Mouse (Mus musculus) NIH3T3 (cell line): ENCODE data around the gene Eif2d.

ENCODE experiments used
- DNase-seq: peaks from one replicate; pipeline ENCODE4 v3.0.0-alpha.2; 2012; ENCODE audit warnings: low read depth

Gene Eif2d

DNA sequence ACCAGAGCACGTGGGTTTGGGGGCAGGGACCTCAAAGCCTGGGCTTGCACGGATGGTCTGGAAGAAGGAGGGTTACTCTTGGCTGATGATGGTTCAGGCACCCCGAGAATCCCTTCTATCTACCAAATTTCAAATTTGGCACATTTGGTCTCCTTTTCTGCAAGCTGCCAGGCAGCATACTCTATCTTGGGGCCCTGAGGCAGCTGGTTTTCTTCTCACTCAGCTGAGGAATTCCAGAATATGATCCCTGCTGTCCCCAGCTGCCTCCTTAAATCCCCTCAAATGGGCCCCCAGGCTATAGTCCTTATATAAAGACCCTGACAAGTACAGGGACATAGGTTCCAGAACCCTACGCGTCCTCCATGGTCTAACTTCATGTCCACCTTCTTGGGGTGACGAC lies 60.4 kb downstream of the Eif2d start:
- DNase-seq, result no peak

GRCm38 (mm10) chr1:131218933-131219332 lies 66.0 kb downstream of the Eif2d start:
- DNase-seq, result no peak

DNA sequence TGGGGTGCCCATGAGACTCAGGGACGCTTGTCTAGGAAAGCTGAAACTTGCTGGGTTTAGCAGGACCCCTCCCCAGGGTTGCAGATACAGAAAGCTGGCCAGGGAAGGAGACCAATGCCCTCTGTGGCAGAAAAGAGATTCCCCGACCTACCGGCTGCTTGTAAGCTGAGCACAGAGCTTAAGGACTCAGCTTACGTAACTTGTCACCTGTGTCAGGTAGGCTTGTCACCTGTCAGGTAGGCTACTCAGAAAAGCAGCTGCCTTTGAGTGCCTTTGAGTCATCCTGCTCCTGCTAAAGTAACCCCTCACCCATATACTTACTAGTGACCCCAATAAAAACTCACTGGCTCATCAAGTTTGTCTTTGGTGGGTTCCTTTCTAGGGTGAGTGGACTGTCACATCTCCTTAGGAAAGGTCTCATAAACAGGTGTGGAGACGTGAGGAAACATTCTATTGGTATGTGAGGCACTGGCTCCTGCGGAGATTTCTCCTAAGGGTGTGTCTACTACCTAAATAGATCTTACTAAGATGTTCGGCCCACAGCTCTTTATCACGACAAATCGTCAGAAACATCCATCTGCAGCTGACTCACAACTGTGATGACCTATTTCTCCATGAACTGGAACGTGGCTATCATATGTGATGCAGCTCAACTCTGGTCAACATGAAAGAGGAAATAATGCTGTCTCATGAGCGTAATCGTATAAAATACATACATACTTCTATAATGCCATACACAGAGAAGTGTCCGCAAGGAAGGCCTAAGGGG lies 69.0 kb downstream of the Eif2d start:
- no peak for DNase-seq

- no peak for DNase-seq
Observed at GRCm38 (mm10) chr1:131223345-131223744, 70.4 kb downstream of the Eif2d start.

DNA sequence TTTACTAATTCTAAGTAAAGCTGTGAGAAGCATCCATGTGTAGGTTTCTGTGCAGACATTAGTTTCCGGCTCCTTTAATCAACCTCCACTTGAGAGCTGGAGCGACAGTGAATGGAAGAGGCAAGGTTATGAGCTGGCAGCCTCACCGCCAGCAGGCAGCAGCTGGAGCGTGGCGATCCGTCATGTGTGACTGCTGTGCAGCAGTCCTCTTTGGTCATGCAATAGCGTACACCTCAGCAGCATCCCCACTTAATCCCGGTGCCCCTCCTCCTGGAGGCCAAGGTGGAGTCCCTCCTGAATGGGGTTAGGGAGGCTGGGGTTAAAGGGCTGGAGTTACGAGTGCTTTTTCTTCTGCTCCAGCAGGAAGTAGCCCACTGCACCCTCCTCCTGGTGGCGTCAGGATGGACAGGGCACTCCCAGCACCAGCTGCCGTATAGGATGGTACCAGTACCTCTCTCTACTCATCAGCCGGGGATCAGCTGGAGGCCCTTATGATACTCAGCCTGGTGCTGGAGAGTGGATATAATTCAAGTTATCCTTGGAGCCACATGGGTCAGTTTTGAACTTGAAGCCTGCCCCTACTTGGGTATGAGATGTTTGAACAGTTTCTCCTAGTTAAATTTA lies 72.0 kb downstream of the Eif2d start:
- no peak for DNase-seq

DNA sequence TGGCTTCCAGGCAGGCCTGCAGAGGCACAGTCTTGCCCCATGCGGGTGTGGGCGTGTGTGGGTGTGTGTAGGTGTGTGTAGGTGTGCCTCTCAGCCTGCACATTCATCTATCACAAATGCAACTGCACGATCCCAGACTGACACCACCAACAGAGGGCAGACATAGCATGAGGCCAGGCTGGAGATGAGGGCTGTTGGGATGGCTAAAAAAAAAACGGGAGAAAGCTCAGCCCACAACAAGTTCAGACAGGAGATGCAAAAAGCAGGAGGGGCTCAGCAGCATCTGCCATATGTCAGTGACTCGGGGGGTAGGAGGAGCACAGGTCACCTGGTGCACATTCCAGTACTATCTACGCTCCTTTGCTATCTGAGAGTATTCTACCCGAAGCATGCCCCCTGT lies 75.2 kb downstream of the Eif2d start:
- peak; percentile 63 for DNase-seq

GRCm38 (mm10) chr1:131228659-131229058 lies 75.7 kb downstream of the Eif2d start:
- DNase-seq, result no peak

DNA sequence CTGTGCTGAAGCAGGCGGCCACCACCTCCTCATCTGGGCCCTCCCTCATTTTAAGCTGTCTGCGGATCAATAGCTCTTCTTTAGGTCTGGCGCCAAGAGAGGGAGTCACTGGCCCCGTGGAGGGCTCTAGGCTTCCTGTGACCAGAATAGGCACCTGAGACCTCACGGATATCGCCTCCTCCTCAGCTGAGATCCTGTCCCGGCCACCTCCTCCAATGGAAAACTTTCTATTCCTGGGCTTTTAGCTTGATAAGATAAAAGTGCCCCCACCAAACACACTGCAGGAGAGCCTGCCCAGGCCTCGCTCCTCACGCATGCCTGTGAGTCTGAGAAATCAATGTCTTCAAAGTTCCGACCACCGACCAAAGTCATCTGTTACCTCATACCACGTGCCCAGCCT lies 80.5 kb downstream of the Eif2d start:
- DNase-seq, result no peak

GRCm38 (mm10) chr1:131236077-131236476 lies 83.1 kb downstream of the Eif2d start:
- DNase-seq, result peak; percentile 66
